Mouse (Mus musculus) brain, embryonic 14.5 days (tissue): ENCODE results near the gene Cdc42ep5.

ENCODE experiments used
- CTCF ChIP-seq: fragments of 200-500 bp; IDR thresholded peaks from 2 replicates; pipeline ENCODE4 v1.5.1; 2012; ENCODE audit warnings: inconsistent platforms, mild to moderate bottlenecking, moderate library complexity, borderline replicate concordance; ENCODE audit not compliant: insufficient read depth, insufficient read length; ENCODE audit errors: extremely low read depth
- POLR2A ChIP-seq: fragments of 200-500 bp; IDR thresholded peaks from 2 replicates; pipeline ENCODE4 v1.6.1; 2012; ENCODE audit warnings: mild to moderate bottlenecking, inconsistent platforms, borderline replicate concordance; ENCODE audit not compliant: poor library complexity, insufficient read depth, insufficient read length, severe bottlenecking; ENCODE audit errors: extremely low read depth

GRCm38 (mm10) chr7:4136404-4136770 is 28.3 kb downstream of the Cdc42ep5 start:
- TF ChIP-seq POLR2A (no peak), CTCF (no peak)
